Mouse (Mus musculus) lung, postnatal 10 days (tissue): Measurements from ENCODE around the gene Dpp8.

ENCODE experiments used
- DNase-seq: peaks from one replicate; pipeline ENCODE4 v3.0.0; 2021

The Dpp8 gene

DNA sequence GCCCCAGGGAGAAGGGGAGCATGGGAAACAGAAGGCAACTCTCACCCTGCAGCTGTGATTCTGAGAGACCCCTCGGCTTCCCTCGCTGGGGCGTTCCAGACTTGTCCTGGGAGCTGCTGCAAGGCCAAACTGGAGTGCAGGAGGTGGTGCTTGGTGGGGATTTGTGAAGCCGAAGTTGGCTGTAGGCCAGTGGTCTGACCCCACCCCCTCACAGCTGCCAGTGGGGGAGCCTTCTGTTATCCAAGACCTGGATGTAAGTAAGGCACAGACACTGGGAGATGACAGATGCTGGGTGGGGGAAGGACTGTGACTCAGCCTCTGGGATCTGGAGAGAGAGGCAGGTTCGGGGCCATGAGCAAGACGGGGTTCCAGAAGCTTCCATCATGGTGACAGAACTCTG lies 62.0 kb downstream of the Dpp8 start:
- DNase-seq: peak; percentile 82

DNA sequence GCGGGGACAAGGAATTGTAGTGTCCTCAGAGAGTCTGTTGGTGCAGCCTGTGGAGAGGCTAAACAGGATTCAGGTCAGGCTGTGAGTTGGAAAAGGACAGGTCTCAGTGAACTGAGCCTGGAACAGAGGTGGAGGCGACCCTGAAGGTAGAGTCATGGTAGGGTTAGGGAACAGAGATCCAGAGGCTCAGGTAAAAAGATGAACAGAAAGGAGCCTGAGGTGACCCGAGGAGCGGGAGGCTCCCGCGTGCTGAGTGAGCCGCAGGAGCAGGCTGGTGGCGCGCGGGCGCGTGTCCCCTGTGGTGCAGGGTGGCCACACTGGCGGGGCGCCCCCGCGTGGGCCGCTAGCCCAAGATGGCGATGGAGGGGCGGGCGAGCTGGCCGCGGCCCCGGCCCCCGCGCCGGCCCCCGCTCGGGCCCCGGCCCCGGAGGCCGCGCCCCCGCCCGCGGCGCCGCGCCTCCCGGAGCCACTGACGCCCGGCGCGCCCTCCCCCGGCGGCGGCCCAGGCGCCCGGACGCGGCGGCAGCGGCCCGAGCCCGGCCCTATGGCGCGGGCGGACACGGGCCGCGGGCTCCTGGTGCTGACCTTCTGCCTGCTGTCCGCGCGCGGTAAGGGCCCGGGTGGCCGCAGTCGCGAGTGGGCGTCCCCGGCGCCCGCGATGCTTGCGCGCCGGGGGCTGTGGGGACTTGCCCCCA lies 68.9 kb downstream of the Dpp8 start, which contains the start of gene Igdcc4:
TSS of gene Igdcc4 (plus strand) at position 496 of the 695 bp plus-strand sequence.
- no peak for DNase-seq

DNA sequence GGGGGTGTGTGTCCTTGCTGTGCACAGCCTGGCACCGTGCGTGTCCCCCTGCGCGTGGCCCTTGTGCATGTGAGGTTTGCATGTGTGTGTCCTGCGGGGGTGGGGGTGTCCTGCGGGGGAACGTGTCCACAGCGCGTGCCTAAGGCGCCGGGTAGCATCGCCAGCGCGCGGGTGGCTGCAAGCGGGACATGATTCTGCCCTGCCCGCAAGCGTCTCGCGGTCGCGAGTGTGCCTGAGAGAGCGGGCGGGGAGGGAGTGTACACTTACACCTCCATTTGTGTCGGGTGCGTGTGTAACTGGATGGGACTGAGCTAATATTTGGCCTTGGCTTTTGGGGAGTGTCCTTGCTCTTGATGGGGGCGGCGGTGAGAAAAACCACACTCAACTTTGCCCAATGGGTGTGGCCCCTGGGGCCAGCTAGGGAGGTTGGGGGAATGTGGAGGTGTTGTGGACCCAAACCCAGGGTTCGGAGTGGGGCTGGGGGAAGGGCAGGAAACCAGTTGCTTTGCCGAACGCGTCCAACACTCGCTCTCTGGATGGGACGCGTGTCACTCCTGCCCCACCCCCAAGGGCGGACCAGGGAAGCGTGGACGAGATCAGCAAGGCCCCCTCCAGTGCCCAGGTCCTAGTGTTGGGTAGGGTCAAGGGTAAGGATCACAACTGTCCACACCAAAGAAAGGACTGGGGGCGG lies 69.6 kb downstream of the Dpp8 start:
- DNase-seq: peak; percentile 58

DNA sequence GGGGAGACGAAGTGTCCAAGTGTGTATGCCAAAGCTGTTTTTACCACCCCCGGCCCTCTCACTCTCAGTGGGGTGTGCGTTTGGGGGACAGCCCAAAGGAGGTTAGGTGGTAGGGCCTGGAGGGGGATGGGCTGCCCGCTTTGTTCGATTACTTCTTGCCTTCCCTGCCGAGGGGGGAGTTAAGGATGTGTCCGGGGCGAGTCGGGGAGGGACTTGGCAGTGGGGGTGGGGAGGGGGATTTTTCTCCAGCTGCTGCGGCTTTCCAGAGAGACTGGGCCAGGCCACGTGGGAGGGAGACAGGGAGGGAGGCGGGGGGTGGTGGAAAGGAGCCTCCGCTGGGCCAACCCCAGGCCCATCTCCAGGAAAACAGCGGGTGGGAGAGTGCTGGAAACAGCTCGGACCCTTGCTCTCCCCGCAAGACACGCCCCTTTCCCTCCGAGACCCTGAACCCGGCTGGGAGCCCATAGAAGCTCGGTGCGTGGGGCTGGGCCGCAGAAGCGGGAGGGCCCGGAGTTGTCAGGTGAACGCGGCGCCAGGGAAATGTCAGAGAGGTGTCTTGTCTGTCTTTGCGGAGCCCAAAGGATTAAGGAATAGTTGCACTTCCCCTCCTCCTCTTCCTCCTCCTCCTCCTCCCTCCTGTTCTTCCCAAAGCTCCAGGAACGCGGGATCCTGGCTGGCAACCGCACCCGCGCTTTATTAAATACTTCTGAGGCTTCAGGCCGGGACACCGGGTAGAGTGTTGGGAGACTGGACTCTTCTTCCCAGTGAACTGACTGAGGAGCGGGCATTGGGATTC lies 70.4 kb downstream of the Dpp8 start:
- DNase-seq: peak; percentile 46

DNA sequence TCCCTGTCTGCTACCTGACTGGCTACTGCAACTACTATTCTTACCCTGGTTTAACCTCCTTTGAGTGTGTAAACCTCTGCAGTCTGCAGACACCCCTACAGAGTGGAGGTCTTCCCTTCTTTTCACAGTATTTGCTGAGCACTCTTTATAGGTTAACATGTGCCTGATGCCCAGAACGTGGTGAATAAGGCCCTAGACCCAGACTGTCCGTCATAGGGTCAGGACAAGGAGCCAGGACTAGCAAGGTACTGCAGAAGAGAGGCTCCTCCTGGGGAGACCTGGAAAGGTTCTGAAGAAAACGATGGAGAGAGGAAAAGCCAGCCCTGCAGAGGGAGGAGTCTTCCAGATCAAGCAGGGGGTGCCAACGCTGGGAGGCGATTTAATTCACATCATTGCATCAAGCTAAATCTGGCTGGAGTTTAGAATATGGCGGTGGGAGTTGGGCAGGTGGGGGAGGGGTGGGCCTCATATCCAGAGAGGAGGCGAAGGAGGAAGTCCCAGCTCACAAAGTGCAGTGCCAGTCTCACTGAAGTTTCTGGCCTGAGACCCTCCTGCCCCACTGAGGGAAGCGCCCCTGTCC lies 71.0 kb downstream of the Dpp8 start:
- no peak for DNase-seq

DNA sequence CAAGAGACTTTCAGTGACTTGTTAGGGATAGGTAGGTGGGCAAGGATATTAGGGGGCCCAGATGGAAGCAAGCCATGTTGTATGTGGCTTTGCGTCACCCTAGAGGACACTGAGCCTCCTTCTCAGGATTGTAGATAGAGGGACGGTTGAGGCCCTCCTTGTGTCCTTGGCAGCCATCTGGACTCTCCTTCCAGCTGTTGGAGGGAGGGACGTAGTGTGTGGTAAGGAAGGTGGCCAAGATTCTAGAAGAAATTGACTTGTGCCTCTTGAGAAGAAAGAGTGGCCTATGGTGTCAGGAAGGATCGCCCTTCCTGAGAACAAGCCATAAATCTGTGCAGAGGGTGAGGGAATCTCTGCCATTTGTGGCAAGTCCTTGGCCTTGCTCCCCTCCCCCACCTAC lies 74.6 kb downstream of the Dpp8 start:
- no peak for DNase-seq

DNA sequence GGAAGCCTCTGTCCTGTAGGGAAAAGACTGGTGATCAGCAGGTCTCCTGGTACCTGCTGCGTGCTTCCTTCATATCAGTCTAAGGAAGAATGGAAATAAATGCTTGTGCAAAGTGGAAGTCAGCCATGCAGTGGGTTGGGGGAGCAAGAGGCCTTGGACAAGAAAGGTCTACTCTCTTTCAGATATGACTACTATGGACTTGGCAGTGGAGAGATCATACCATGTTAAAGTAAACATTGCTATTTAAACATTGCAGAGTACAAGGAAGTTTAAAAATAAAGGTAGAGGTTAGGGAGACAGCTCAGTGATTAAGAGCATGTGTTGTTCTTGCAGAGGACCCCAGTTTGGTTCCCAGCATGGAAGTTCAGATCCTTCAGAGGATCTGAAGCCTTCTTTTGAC lies 75.7 kb downstream of the Dpp8 start:
- DNase-seq: no peak

DNA sequence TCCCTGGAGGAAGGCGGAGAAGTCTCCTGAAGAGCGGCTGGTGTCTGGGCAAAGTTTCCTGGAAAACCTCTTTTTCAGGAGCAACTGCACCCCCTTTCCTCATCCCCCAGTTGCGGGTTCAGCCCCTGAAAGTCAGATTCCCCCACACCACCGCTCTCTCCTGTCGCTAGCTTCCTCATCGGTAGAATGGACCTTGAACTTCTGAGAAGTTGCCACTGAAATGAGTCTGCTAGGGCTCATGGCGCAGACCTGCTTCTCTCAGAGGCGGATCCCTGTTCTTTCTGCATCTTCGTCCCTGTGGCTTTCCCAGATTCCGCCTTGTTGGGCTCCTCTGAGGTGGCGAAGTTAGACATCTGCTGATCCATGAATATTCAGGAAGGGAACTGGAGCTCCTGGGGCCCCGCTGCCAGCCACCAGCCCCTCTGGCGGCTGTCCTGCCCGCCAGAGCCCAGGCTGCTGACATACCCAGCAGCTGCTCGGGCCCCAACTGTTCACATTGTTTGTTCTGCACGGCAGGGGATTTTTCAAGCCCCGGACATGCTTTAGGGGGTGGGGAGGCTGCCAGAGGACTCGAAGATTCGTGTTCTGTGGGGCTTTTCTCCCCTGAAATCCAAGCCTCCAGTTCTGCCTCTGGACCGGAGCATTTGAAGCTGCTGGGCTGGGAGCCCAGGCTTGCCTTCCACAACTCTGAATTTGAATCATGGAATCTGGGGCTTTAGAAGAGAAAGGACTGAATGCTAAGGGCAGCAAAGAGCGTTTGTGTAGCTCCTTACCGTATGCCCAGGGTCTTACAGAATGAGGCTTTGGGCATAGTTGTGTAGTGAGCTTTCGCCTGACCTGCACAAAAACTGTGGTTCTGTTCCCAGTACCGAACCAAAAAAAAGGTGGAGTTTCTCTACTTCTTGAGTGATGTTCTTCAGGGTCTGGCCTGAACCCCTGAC lies 77.2 kb downstream of the Dpp8 start:
- no peak for DNase-seq

DNA sequence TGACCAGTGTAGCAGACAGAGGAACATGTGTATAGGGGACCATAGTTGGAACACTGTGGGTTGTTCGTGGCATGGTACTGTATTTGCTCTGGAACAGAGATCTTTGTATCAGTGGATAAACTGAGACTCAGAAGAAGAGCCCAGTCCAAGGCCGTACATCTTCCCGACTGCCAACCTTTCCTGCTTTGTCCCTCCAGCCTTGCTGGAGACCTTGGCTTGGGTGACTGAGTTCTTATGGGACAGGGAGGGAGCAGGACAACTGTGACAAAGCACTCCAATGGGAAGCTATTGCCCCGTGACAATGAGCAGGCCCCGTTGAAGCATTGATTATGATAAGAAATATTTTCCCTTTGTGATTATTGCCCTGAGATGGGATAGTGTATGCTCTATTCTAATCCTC lies 79.5 kb downstream of the Dpp8 start:
- no peak for DNase-seq

DNA sequence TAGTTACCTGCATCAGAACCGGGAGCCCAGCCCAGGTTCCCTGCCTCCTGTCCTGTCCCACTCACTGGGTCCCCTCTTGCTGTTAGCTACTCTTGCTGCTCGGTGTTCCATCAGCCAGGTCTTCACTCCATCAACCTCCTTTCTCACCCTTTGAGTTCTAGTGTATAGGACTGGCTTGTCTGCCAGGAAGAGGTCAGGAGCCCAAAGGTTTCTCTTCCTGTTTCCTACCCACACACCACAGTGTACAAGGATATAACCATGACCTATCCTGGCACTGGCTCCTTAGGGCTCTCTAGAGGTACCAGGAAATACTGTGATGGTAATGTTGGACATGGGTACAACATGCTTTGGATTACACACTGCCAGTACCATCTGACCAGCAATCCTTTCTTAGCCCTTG lies 81.5 kb downstream of the Dpp8 start:
- DNase-seq: no peak

DNA sequence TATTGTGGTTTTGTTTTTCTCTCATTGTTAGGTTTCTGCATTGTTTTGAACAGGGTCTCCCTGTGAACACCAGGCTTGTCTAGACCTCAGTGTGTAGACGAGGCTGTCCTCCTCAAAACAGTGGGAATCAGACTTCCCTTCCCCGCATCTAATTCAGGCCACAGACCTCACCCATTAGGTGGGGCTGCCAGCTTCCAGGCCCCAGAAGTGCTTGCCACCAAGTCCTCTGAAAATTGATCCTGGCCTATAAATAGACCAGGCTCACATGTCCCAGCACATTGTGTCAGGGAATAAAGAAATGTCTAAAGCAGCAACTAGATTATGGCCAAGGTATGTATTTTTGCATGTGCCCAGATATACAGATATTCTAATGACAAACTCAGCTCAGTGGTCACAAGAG lies 83.7 kb downstream of the Dpp8 start:
- DNase-seq: no peak

DNA sequence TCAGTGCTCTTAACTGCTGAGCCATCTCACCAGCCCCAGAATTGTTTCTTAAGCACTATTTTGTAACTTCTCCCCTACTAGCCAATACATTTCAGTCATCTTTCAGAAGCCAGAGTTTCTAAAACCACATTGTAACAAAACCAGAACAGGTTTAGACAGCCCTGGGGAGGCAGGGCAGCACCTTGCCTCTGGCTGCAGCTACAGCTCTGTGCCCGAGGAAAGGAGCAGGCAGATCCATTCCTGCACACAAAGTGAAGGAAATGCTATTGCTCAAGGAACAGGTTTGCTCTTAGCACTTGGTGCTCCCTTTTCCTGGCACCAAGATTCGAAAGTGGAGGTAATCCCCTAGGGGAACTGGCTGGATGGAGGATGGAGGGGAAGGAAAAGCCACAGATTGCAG lies 85.3 kb downstream of the Dpp8 start:
- DNase-seq: no peak

DNA sequence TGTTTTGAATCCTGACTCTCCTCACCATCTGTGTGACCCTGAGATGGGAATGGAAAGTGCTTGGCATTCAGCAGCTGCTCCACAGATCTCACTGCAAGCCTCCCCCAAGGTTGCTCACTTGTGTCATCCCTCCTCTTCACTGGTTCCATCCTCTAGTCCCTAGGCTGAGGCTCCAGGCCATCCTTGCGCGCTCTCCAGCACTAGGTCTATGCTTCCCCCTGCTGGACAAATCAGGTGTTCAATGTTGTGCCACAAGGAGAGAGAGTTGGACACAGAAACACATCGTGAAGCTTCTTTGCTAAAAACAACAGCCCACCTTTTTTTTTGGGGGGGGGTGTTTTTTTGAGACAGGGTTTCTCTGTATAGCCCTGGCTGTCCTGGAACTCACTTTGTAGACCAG lies 88.7 kb downstream of the Dpp8 start:
- peak; percentile 84 for DNase-seq

DNA sequence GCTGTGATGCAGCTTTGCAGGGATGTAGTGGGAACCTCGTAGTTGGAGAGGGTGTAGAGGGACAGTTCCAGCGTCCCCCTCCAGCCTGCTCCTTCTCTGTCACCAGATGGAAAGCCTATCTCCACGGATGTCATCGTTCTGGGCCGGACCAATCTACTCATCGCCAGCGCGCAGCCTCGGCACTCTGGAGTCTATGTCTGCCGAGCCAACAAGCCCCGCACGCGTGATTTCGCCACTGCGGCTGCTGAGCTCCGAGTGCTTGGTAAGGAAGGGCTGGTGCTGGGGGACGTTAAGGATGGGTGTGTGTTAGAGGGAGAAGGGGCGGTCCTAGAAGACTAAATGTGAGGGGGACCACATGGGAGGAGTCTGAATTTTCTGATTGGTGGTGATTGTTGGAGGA lies 90.3 kb downstream of the Dpp8 start:
- DNase-seq: peak; percentile 23

DNA sequence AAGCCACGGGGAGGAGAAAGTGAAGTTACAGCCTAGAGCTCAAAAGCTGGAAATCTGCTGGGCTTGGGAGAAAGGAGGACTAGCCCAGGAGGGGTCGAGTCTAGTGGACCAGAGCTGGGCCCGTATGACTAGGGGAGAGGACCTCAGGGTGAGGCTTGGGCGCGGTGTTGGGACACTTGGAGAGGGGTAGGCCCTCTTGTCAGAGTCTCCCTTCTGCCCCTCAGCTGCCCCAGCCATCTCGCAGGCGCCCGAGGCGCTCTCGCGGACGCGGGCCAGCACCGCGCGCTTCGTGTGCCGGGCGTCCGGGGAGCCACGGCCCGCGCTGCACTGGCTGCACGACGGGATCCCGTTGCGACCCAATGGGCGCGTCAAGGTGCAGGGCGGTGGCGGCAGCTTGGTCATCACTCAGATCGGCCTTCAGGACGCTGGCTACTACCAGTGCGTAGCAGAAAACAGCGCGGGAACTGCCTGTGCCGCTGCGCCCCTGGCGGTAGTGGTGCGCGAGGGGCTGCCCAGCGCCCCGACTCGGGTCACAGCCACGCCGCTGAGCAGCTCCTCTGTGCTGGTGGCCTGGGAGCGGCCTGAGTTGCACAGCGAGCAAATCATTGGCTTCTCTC lies 91.4 kb downstream of the Dpp8 start:
- DNase-seq: peak; percentile 82

DNA sequence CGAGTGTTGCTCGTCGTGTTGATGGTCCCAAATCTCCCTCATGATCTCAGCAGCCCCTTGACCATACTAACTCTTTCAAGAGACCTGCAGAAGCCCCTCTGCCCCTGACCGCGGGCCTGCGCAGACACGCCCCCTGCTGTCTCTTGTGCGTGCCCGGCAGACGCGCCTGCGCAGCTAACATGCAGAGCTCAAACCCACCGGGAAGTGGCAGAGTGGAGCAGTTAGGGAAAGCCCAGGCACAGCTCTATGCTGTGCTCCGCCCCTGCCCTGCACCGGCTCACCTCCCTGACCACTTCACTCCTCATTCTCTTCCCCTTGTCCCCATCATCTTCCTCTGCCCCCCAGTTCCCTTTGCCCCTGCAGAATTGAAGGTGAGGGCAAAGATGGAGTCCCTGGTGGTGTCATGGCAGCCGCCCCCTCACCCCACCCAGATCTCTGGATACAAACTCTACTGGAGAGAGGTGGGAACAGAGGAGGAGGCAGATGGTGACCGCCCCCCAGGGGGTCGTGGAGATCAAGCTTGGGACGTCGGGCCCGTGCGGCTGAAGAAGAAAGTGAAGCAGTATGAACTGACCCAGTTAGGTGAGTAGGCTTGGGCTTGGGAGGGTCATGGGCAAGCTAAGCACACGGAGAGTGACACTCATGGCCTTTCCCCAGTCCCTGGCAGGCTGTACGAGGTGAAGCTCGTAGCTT lies 96.1 kb downstream of the Dpp8 start:
- peak; percentile 67 for DNase-seq

DNA sequence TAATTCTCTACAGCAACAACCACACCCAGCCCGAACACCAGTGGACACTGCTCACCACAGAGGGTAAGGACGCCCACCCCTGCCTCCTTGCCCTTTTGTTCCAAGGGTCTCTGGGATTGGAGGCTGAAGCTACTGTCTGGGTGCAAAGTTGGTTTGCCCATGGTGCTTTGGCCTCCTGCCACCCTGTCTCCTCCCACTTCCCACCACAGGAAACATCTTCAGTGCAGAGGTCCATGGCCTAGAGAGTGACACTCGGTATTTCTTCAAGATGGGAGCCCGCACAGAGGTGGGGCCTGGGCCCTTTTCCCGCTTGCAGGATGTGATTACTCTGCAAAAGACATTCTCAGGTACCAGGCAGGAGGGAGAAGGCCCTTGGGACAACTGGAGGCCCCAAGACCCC lies 99.5 kb downstream of the Dpp8 start:
- DNase-seq: peak; percentile 44
